Mouse (Mus musculus): Measurements from ENCODE around the gene Tro.

Tro gene

GRCm38 (mm10) chrX:150656908-150657796 lies at the start of gene Tro:
Gene Tro (minus strand): TSS chrX:150657583.
- peak; percentile 73 to 80 for DNase-seq

GRCm38 (mm10) chrX:150677505-150677904 lies 20.1 kb upstream of the Tro start:
- DNase-seq = no peak

DNA sequence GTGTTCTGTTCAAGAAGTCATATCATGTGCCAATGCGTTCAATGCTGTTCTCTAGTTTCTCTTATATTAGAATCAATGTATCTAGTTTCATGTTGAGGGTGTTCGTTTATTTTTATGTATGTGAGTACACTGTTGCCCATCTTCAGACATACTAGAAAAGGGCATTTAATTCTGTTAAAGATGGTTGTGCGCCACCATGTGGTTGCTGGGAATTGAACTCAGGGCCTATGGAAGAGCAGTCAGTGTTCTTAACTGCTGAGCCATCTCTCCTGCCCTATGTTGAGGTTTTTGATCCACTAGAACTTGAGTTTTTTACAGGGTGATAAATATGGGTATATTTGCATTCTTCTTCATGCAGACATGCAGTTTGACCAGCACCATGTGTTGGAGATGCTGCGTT lies 5.4 kb upstream of the Tro start:
- peak; percentile 21 to 64 for DNase-seq

DNA sequence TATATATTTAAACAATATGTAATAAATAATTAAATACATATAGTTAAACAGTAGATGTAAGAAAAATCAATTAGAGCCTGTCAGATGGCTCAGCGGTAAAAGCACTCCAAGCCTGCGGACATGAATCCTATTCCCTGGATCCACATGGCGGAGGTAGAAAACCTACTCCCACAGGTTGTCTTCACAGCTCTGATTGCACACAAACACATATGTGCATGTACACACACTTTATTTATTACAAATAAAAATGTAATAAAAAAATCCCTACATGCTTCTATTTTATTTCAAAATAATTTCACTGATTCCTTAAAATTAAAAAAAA lies 375 bp upstream of the Tro start:
- DNase-seq = peak in 1 of 2 experiments; percentile 13

DNA sequence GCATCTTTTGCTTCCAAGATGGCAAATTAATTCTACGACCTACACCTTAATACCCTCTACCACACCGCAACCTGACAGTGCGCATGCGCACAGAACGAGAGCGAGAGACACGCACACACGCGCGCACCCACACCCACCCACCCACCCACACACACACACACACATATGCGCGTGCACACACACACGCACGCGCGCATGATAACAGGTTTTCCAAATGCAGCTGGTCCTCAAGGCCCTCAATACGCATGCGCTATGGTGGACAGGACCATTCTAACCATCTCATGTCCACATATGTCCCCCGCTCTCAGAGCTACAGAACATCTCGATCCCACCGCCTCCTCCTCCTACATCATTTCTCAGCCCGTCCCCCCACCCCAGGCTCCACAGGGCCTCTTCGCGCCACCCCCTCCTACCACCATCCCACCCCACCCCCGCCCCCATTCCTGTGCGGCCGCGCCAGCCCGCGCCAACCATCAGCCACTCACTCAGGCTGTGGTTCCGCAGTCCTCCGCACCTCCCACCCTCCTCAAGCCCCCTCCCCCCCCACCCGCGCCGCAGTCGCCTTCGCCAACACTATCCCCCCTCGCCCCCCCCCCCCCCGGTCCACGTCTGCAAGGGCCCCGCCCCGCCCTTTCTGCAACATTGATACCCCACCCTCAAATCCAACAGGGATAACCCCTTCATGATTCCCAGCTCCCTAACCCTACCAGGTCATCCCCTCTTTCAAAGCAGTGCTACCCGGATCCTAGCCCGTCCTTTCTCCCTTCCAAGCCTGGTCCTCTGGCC lies 1.1 kb downstream of the Tro start:
- DNase-seq = peak; percentile 47 to 77

GRCm38 (mm10) chrX:150636421-150636820 lies 21.0 kb downstream of the Tro start:
- DNase-seq = no peak

- DNase-seq = no peak
These were observed 58.5 kb downstream of the Tro start for GRCm38 (mm10) chrX:150598882-150599281.
